Mouse (Mus musculus) embryonic facial prominence, embryonic 14.5 days (tissue): ENCODE results near the gene Tbxa2r. TPM values are rescaled to one million over a fixed set of nuclear protein-coding genes. Genes with fewer than 3 reads are reported as not detected.

ENCODE experiments used
- ATAC-seq: fragments of 200-750 bp; cut with Nextera tagmentation; 2 replicates; pipeline ENCODE4 v1.8.0; 2017; ENCODE audit warnings: low read depth, moderate number of reproducible peaks, moderate TSS enrichment
- DNase-seq: peaks from one replicate; pipeline ENCODE4 v3.0.0-alpha.2; 2015; ENCODE audit warnings: low spot score
- H3K27ac ChIP-seq: fragments of 300-500 bp; sonication (generic); replicated peaks from 2 replicates; pipeline ENCODE4 v1.5.1; 2014; ENCODE audit warnings: low read depth, mild to moderate bottlenecking, low read length, moderate library complexity
- H3K27me3 ChIP-seq: fragments of 300-500 bp; sonication (generic); replicated peaks from 2 replicates; pipeline ENCODE4 v1.6.1; 2014; ENCODE audit warnings: low read length; ENCODE audit not compliant: control insufficient read depth, insufficient read depth
- H3K36me3 ChIP-seq: fragments of 300-500 bp; sonication (generic); 2 replicates; pipeline ENCODE4 v1.6.1; 2014; ENCODE audit warnings: low read length, mixed read lengths; ENCODE audit not compliant: control insufficient read depth, insufficient read depth
- H3K4me1 ChIP-seq: fragments of 300-500 bp; sonication (generic); 2 replicates; pipeline ENCODE4 v1.6.1; 2014; ENCODE audit warnings: antibody characterized with exemption, low read length; ENCODE audit not compliant: control insufficient read depth, insufficient read depth
- H3K4me2 ChIP-seq: fragments of 300-500 bp; sonication (generic); 2 replicates; pipeline ENCODE4 v1.6.1; 2014; ENCODE audit warnings: low read depth, mild to moderate bottlenecking, low read length, moderate library complexity, mixed read lengths
- H3K4me3 ChIP-seq: fragments of 300-500 bp; sonication (generic); 2 replicates; pipeline ENCODE4 v1.5.1; 2014; ENCODE audit warnings: low read depth, mild to moderate bottlenecking, low read length
- H3K9ac ChIP-seq: fragments of 300-500 bp; sonication (generic); 2 replicates; pipeline ENCODE4 v1.6.1; 2014; ENCODE audit warnings: low read depth, mild to moderate bottlenecking, low read length, moderate library complexity, mixed read lengths
- H3K9me3 ChIP-seq: fragments of 300-500 bp; sonication (generic); 2 replicates; pipeline ENCODE4 v1.6.1; 2016; ENCODE audit warnings: low read length; ENCODE audit not compliant: control insufficient read depth
- WGBS: fragments of 180-500 bp; shearing (Covaris S2); extraction: QIAGEN DNeasy Blood & Tissue Kit; methylation state at CpG from one replicate; pipeline ENCODE4 v1.1.7; 2014; 5-methylcytosine and 5-hydroxymethylcytosine counted together
- polyA plus RNA-seq: library from polyadenylated mRNA; unstranded; fragments of >200 nt; fragmentation: Nextera tagmentation; extraction: Ambion mirVana; gene quantifications from 2 replicates; pipeline ENCODE4 v1.2.1, GENCODE M21; 2014

Tbxa2r gene
- polyA plus RNA-seq, 1 experiment from 2014 or later, result 6.7 TPM

GRCm38 (mm10) chr10:81366477-81367206 is 38.1 kb downstream of the Tbxa2r start:
- no peak overlapping the region for H3K27ac ChIP-seq
- H3K36me3 ChIP-seq, result peaks cover 65% of the 10 kb centered on the region
- H3K9me3 ChIP-seq, result no peaks in the 10 kb centered on the region
- no peak overlapping the region for H3K4me2 ChIP-seq
- H3K4me1 ChIP-seq, result peaks cover 17% of the 10 kb centered on the region
- H3K4me3 ChIP-seq, result no peak overlapping the region
- 74% methylated on average over 5 of the region's 6 CpGs for WGBS
- ATAC-seq, result no peak
- H3K27me3 ChIP-seq, result peaks cover 20% of the 10 kb centered on the region
- no peak for DNase-seq
- no peak overlapping the region for H3K9ac ChIP-seq

- H3K4me3 ChIP-seq, result no peak overlapping the region
- no peak overlapping the region for H3K4me2 ChIP-seq
- peaks cover 68% of the 10 kb centered on the region for H3K36me3 ChIP-seq
- H3K9me3 ChIP-seq, result no peaks in the 10 kb centered on the region
- DNase-seq, result no peak
- no peak for ATAC-seq
- peaks cover 20% of the 10 kb centered on the region for H3K27me3 ChIP-seq
- H3K4me1 ChIP-seq, result peaks cover 17% of the 10 kb centered on the region
- 79% methylated on average over 6 of the region's 6 CpGs for WGBS
- H3K9ac ChIP-seq, result no peak overlapping the region
- no peak overlapping the region for H3K27ac ChIP-seq
Observed at GRCm38 (mm10) chr10:81367207-81367495, 38.6 kb downstream of the Tbxa2r start.

GRCm38 (mm10) chr10:81375322-81375721 is 46.8 kb downstream of the Tbxa2r start:
- H3K36me3 ChIP-seq, result peaks cover 47% of the 10 kb centered on the region
- no peak overlapping the region for H3K4me2 ChIP-seq
- 95% methylated on average over 10 of the region's 10 CpGs for WGBS
- DNase-seq (no peak), ATAC-seq (no peak)
- H3K27ac ChIP-seq, result no peak overlapping the region
- H3K9ac ChIP-seq, result no peak overlapping the region
- H3K27me3 ChIP-seq, result no peaks in the 10 kb centered on the region
- no peaks in the 10 kb centered on the region for H3K9me3 ChIP-seq
- peaks cover 17% of the 10 kb centered on the region for H3K4me1 ChIP-seq
- no peak overlapping the region for H3K4me3 ChIP-seq

- H3K27ac ChIP-seq, result no peak overlapping the region
Observed at GRCm38 (mm10) chr10:81376561-81377361, 48.2 kb downstream of the Tbxa2r start.

GRCm38 (mm10) chr10:81377362-81377664 is 48.8 kb downstream of the Tbxa2r start:
- ATAC-seq (no peak), DNase-seq (no peak)
- Histone ChIP-seq H3K9ac (peak overlapping the region; percentile 95), H3K9me3 (no peaks in the 10 kb centered on the region), H3K4me2 (peak overlapping the region; percentile 92), H3K27ac (no peak overlapping the region), H3K4me3 (peak overlapping the region; percentile 88), H3K27me3 (no peaks in the 10 kb centered on the region), H3K4me1 (peaks cover 17% of the 10 kb centered on the region), H3K36me3 (peaks cover 31% of the 10 kb centered on the region)
- 43% methylated on average over 2 of the region's 2 CpGs for WGBS

More at GRCm38 (mm10) chr10:81376561-81377361, 48.2 kb downstream of the Tbxa2r start:
- H3K9me3 ChIP-seq, result no peaks in the 10 kb centered on the region
- H3K9ac ChIP-seq, result peak overlapping the region; percentile 95
- peaks cover 33% of the 10 kb centered on the region for H3K36me3 ChIP-seq
- DNase-seq, result no peak
- H3K4me2 ChIP-seq, result peak overlapping the region; percentile 92
- no peaks in the 10 kb centered on the region for H3K27me3 ChIP-seq
- peaks cover 17% of the 10 kb centered on the region for H3K4me1 ChIP-seq
- peak overlapping the region; percentile 88 for H3K4me3 ChIP-seq
- WGBS, result 24% methylated on average over 6 of the region's 6 CpGs
- ATAC-seq, result no peak

- 0% methylated on average over 32 of the region's 59 CpGs for WGBS
- Histone ChIP-seq H3K27ac (peak within 1 kb of the TSS; percentile 74), H3K9ac (peak within 1 kb of the TSS; percentile 95), H3K4me3 (peak within 1 kb of the TSS; percentile 88), H3K4me1 (peaks cover 17% of the 10 kb centered on the region), H3K4me2 (peak within 1 kb of the TSS; percentile 92), H3K36me3 (peaks cover 25% of the 10 kb centered on the region), H3K9me3 (no peaks in the 10 kb centered on the region), H3K27me3 (no peaks in the 10 kb centered on the region)
- DNase-seq, result no peak
- peak; percentile 10 for ATAC-seq
Observed at GRCm38 (mm10) chr10:81377793-81378552, 49.4 kb downstream of the Tbxa2r start, which contains the start of gene Fzr1. TSS of gene Fzr1 (minus strand) at chr10:81378516.

- peak overlapping the region; percentile 88 for H3K4me3 ChIP-seq
- ATAC-seq, result peak; percentile 97
Observed at GRCm38 (mm10) chr10:81378553-81379182, 50.1 kb downstream of the Tbxa2r start.

GRCm38 (mm10) chr10:81379183-81379553 is 50.6 kb downstream of the Tbxa2r start:
- Histone ChIP-seq H3K27ac (peak overlapping the region; percentile 71), H3K4me3 (peak overlapping the region; percentile 88), H3K27me3 (no peaks in the 10 kb centered on the region), H3K9me3 (no peaks in the 10 kb centered on the region), H3K4me1 (peaks cover 17% of the 10 kb centered on the region), H3K4me2 (peak overlapping the region; percentile 60), H3K9ac (peak overlapping the region; percentile 60), H3K36me3 (peaks cover 13% of the 10 kb centered on the region)
- ATAC-seq (no peak), DNase-seq (no peak)
- 48% methylated on average over 3 of the region's 3 CpGs for WGBS

More at GRCm38 (mm10) chr10:81378553-81379182, 50.1 kb downstream of the Tbxa2r start:
- H3K27ac ChIP-seq, result peak overlapping the region; percentile 71
- DNase-seq, result peak; percentile 100
- no peaks in the 10 kb centered on the region for H3K9me3 ChIP-seq
- no peaks in the 10 kb centered on the region for H3K27me3 ChIP-seq
- H3K4me1 ChIP-seq, result peaks cover 17% of the 10 kb centered on the region
- peaks cover 18% of the 10 kb centered on the region for H3K36me3 ChIP-seq
- H3K4me2 ChIP-seq, result peak overlapping the region; percentile 92
- WGBS, result under 1% methylated on average over 34 of the region's 46 CpGs
- H3K9ac ChIP-seq, result peak overlapping the region; percentile 95
